ENCODE assay signal across 8 mouse cellular contexts in genomic region chr4:134799272-134799671, GRCm38 (mm10). TPM values are rescaled to one million over a fixed set of nuclear protein-coding genes. Genes with fewer than 3 reads are reported as not detected.
DNase-seq lines count a peak whose midpoint lies in the region; ATAC-seq and TF ChIP-seq lines count a peak whose summit lies in the region.

No protein-coding gene starts in this region.

- H3K4me3 ChIP-seq in hindbrain, embryonic 10.5 days, result no peak overlapping the region
- no peak overlapping the region for H3K4me3 ChIP-seq in hindbrain, embryonic 12.5 days
- no peak overlapping the region for H3K4me3 ChIP-seq in limb, embryonic 11.5 days (ENCODE audit: low read depth, low read length)
- H3K4me3 ChIP-seq in midbrain, postnatal 0 days (ENCODE audit: low read depth, low read length), result no peak overlapping the region

- no peak overlapping the region for H3K9ac ChIP-seq in hindbrain, embryonic 12.5 days
- H3K9ac ChIP-seq in limb, embryonic 11.5 days (ENCODE audit: low read length), result no peak overlapping the region
- H3K9ac ChIP-seq in midbrain, postnatal 0 days (replicated peaks; ENCODE audit: low read length, poor library complexity, severe bottlenecking), result no peak overlapping the region

- H3K27me3 ChIP-seq in hindbrain, embryonic 10.5 days (ENCODE audit: insufficient read depth, poor library complexity, severe bottlenecking), result no peaks in the 10 kb centered on the region
- no peaks in the 10 kb centered on the region for H3K27me3 ChIP-seq in hindbrain, embryonic 12.5 days
- no peaks in the 10 kb centered on the region for H3K27me3 ChIP-seq in limb, embryonic 11.5 days (ENCODE audit: control insufficient read depth, insufficient read depth, low read length)
- no peaks in the 10 kb centered on the region for H3K27me3 ChIP-seq in midbrain, postnatal 0 days (ENCODE audit: insufficient read depth, low read length)

- no peak for ATAC-seq in hindbrain, embryonic 12.5 days (ENCODE audit: low FRiP score)
- ATAC-seq in limb, embryonic 11.5 days (ENCODE audit: insufficient number of reproducible peaks, low FRiP score, low TSS enrichment, low read depth), result no peak
- no peak for ATAC-seq in midbrain, postnatal 0 days (ENCODE audit: low FRiP score)

- DNase-seq in hindbrain, embryonic 10.5 days (ENCODE audit: low spot score), result peak; percentile 81
- DNase-seq in cerebellum, adult 8-10 months, result peak; percentile 67
- DNase-seq in gastrocnemius, adult 18-20 months (ENCODE audit: low spot score), result peak; percentile 64
- peak; percentile 85 for DNase-seq in induced T-regulatory cell, adult 2 months (ENCODE audit: low read depth)
- peak; percentile 89 for DNase-seq in limb, embryonic 11.5 days (ENCODE audit: low spot score)
- peak; percentile 80 for DNase-seq in midbrain, postnatal 0 days (ENCODE audit: low spot score)
- DNase-seq in spleen, postnatal 36 days (ENCODE audit: low spot score in 2 of 2), result peak; percentile 53 to 56

- peaks cover 42% of the 10 kb centered on the region for H3K36me3 ChIP-seq in hindbrain, embryonic 10.5 days
- H3K36me3 ChIP-seq in hindbrain, embryonic 12.5 days, result peaks cover 39% of the 10 kb centered on the region
- peaks cover 13% of the 10 kb centered on the region for H3K36me3 ChIP-seq in limb, embryonic 11.5 days (ENCODE audit: control insufficient read depth, insufficient read depth, low read length)
- peaks cover 32% of the 10 kb centered on the region for H3K36me3 ChIP-seq in midbrain, postnatal 0 days (ENCODE audit: insufficient read depth, low read length)

- H3K4me2 ChIP-seq in hindbrain, embryonic 12.5 days (replicated peaks), result no peak overlapping the region
- no peak overlapping the region for H3K4me2 ChIP-seq in limb, embryonic 11.5 days (ENCODE audit: low read depth, severe bottlenecking)
- no peak overlapping the region for H3K4me2 ChIP-seq in midbrain, postnatal 0 days (ENCODE audit: low read depth, low read length, poor library complexity, severe bottlenecking)

- no peaks in the 10 kb centered on the region for H3K9me3 ChIP-seq in hindbrain, embryonic 10.5 days
- no peaks in the 10 kb centered on the region for H3K9me3 ChIP-seq in hindbrain, embryonic 12.5 days (replicated peaks)
- H3K9me3 ChIP-seq in limb, embryonic 11.5 days (ENCODE audit: control insufficient read depth, low read length), result no peaks in the 10 kb centered on the region
- no peaks in the 10 kb centered on the region for H3K9me3 ChIP-seq in midbrain, postnatal 0 days (ENCODE audit: low read length)

- peaks cover 21% of the 10 kb centered on the region for H3K4me1 ChIP-seq in hindbrain, embryonic 10.5 days (replicated peaks)
- 0 out of 2 replicates have a peak, but pooled peaks cover 4% of the 10 kb centered on the region for H3K4me1 ChIP-seq in hindbrain, embryonic 12.5 days
- no peaks in the 10 kb centered on the region for H3K4me1 ChIP-seq in limb, embryonic 11.5 days (ENCODE audit: control insufficient read depth, insufficient read depth, low read length)
- no peaks in the 10 kb centered on the region for H3K4me1 ChIP-seq in midbrain, postnatal 0 days (ENCODE audit: insufficient read depth, low read length)

- H3K27ac ChIP-seq in hindbrain, embryonic 10.5 days, result no peak overlapping the region
- no peak overlapping the region for H3K27ac ChIP-seq in hindbrain, embryonic 12.5 days
- H3K27ac ChIP-seq in limb, embryonic 11.5 days (replicated peaks; ENCODE audit: low read depth, low read length), result no peak overlapping the region
- no peak overlapping the region for H3K27ac ChIP-seq in midbrain, postnatal 0 days (ENCODE audit: low read depth, low read length)

- peak; percentile 94 for TF ChIP-seq CTCF in midbrain, postnatal 0 days (IDR thresholded peaks at IDR 0.05)

- 7% methylated on average over 4 of the region's 4 CpGs for WGBS in hindbrain, embryonic 10.5 days
- 13% methylated on average over 4 of the region's 4 CpGs for WGBS in hindbrain, embryonic 12.5 days
- WGBS in limb, embryonic 11.5 days, result 10% methylated on average over 4 of the region's 4 CpGs
- 9% methylated on average over 4 of the region's 4 CpGs for WGBS in midbrain, postnatal 0 days

RNA-seq across cellular contexts. Expression of gene Ldlrap1, which starts 31.4 kb away (rescaled TPM):
- polyA plus RNA-seq in hindbrain, embryonic 10.5 days (2016; fragmentation: Nextera tagmentation; extraction: Ambion mirVana), result 9.7 and 11.4 TPM in 2 replicates
- polyA plus RNA-seq in hindbrain, embryonic 12.5 days (2016; fragmentation: Nextera tagmentation; extraction: Ambion mirVana), result 7.8 and 10.4 TPM in 2 replicates
- total RNA-seq in gastrocnemius, adult 18-20 months (2021), result 1 to 10 TPM; 3.9 to 5.6 TPM
- 14.5 and 16.8 TPM in 2 replicates for polyA plus RNA-seq in limb, embryonic 11.5 days (2014; fragmentation: Nextera tagmentation; extraction: Ambion mirVana)
- 1.9 and 3.1 TPM in 2 replicates for total RNA-seq in midbrain, postnatal 0 days (2014; rRNA removed)
- 1.9 and 2.5 TPM in 2 replicates for polyA plus RNA-seq in midbrain, postnatal 0 days (2015; fragmentation: Nextera tagmentation; extraction: Ambion mirVana)

RNA-seq across cellular contexts. Expression of gene Maco1, which starts 53.9 kb away (rescaled TPM):
- polyA plus RNA-seq in hindbrain, embryonic 10.5 days (2016; fragmentation: Nextera tagmentation; extraction: Ambion mirVana), result 39.2 and 48.2 TPM in 2 replicates
- 89.8 and 97.9 TPM in 2 replicates for polyA plus RNA-seq in hindbrain, embryonic 12.5 days (2016; fragmentation: Nextera tagmentation; extraction: Ambion mirVana)
- total RNA-seq in gastrocnemius, adult 18-20 months (2021), result 10 to 100 TPM; 14.7 to 17.0 TPM
- 41.5 and 45.4 TPM in 2 replicates for polyA plus RNA-seq in limb, embryonic 11.5 days (2014; fragmentation: Nextera tagmentation; extraction: Ambion mirVana)
- 62.8 and 82.4 TPM in 2 replicates for total RNA-seq in midbrain, postnatal 0 days (2014; rRNA removed)
- 69.1 and 79.1 TPM in 2 replicates for polyA plus RNA-seq in midbrain, postnatal 0 days (2015; fragmentation: Nextera tagmentation; extraction: Ambion mirVana)
